Mouse (Mus musculus): ENCODE measurements around the gene Vmn2r103. TPM values are rescaled to one million over a fixed set of nuclear protein-coding genes. Genes with fewer than 3 reads are reported as not detected.

The Vmn2r103 gene
- polyA plus RNA-seq (2015; fragmentation: Nextera tagmentation; extraction: Ambion mirVana): not detected in 2 replicates

DNA sequence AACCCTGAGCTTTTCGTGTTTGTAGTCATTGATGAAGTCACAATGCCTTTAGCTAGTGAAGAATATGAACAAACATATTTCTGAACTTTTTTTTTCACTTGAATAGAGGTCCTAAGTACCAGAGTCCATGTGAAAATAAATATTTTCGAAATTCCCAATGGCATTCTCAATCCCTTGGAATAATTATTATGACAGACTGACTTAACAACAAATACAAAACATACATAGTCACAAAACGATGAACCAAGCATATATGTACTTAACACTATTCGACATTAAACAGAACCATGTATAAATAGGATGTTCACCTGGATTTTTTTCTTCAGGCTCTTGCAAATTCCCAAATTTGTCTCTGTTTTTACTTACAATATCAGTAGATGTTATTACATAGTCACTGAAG, at the start of gene Vmn2r103:
Vmn2r103 (plus strand) TSS at position 301 of the 400 bp plus-strand sequence.
- WGBS: 52% methylated on average over 4 of the region's 4 CpGs
- Histone ChIP-seq H3K27me3 (replicated peaks) (no peaks in the 10 kb centered on the region), H3K4me1 (no peaks in the 10 kb centered on the region), H3K9me3 (no peaks in the 10 kb centered on the region), H3K27ac (no peak within 1 kb of the TSS), H3K9ac (no peak within 1 kb of the TSS), H3K4me2 (no peak within 1 kb of the TSS), H3K36me3 (no peaks in the 10 kb centered on the region), H3K4me3 (replicated peaks) (no peak within 1 kb of the TSS)
- ATAC-seq (ENCODE audit: insufficient read depth, low FRiP score, low read depth): no peak

DNA sequence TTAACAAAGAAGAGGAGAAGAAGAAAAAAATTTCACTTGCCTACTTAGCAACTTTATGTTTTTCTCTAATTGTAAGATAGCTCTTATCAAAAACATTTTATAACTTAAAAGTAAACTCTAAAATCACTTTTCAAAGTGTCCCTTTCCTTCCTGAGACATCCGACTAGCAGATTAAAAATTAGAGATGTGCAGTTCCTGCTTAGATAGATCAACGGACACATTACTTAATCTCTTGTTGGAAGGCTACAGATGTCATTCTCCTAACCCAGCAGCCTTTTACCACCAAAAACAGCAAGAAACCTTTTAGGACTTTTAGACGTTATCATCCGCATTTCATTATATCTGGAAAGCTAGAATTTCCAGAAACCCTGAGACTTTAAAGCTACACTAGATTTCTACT, 5.8 kb downstream of the Vmn2r103 start:
- Histone ChIP-seq H3K9ac (no peak overlapping the region), H3K4me1 (no peaks in the 10 kb centered on the region), H3K4me2 (no peak overlapping the region), H3K27me3 (replicated peaks) (no peaks in the 10 kb centered on the region), H3K36me3 (no peaks in the 10 kb centered on the region), H3K4me3 (replicated peaks) (no peak overlapping the region), H3K27ac (no peak overlapping the region), H3K9me3 (no peaks in the 10 kb centered on the region)
- WGBS: 84% methylated on average over 4 of the region's 4 CpGs
- ATAC-seq (ENCODE audit: insufficient read depth, low FRiP score, low read depth): no peak

DNA sequence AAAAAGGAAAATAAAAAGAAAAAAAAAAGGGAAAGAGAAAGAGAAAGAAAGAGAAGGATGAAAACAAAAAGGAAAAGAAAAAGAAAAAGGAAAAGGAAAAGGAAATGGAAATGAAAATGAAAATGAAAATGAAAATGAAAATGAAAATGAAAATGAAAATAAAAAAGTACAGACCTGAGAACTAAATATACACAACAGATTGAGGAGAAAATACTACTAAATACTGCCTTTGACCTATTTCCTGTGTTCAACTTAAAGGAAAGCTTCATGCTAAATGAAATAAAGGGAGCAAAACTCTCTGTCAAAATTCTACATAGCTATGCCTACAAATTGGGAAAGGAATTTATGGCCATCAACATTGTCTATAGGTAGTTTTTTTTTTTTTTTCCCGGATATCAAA, 16.1 kb downstream of the Vmn2r103 start:
- 74% methylated on average over 1 of the region's 1 CpGs for WGBS
- H3K27ac ChIP-seq: no peak overlapping the region
- ATAC-seq (ENCODE audit: insufficient read depth, low FRiP score, low read depth): no peak

More for the DNA sequence above, 16.1 kb downstream of the Vmn2r103 start:
- no peaks in the 10 kb centered on the region for H3K4me1 ChIP-seq
- H3K4me2 ChIP-seq: no peak overlapping the region
- no peaks in the 10 kb centered on the region for H3K9me3 ChIP-seq
- H3K36me3 ChIP-seq: no peaks in the 10 kb centered on the region
- H3K27me3 ChIP-seq (replicated peaks): no peaks in the 10 kb centered on the region
- H3K9ac ChIP-seq: no peak overlapping the region
- no peak overlapping the region for H3K4me3 ChIP-seq (replicated peaks)

Other genes starting within 250 kb of the Vmn2r103 start
- gene Vmn2r101, start 196.1 kb upstream of the Vmn2r103 start, polyA plus RNA-seq (2015; fragmentation: Nextera tagmentation; extraction: Ambion mirVana): not detected in 2 replicates
- gene Vmn2r102, start 113.0 kb upstream of the Vmn2r103 start, polyA plus RNA-seq (2015; fragmentation: Nextera tagmentation; extraction: Ambion mirVana): not detected in 2 replicates

Data from stomach, embryonic 15.5 days (tissue).